Mouse (Mus musculus) spleen, embryonic (tissue): Measurements from ENCODE around the gene Grin2c.

Experiments used
- CTCF ChIA-PET: fragments of 350-600 bp; sonication (Branson Sonifier 250); formaldehyde crosslinking; loops from one replicate; lab custom pipeline; 2022; lab: Charles Lee

Grin2c gene

GRCm38 (mm10) chr11:115267061-115267883 lies at the start of gene Grin2c:
Gene Grin2c, minus strand, starts transcription at chr11:115267243.
- CTCF ChIA-PET = interaction anchor here (0.6 kb wide), 2 partner anchors 83 to 1813 kb away, joined by 5 to 12 read pairs; no protein-coding TSS in a partner anchor

GRCm38 (mm10) chr11:115314249-115314648 lies 47.2 kb upstream of the Grin2c start:
- CTCF ChIA-PET = no interaction called here

- CTCF ChIA-PET = no interaction called here
These were observed 41.7 kb upstream of the Grin2c start for GRCm38 (mm10) chr11:115308781-115309180.

GRCm38 (mm10) chr11:115306863-115307262 lies 39.8 kb upstream of the Grin2c start, which contains the start of gene Otop2:
Gene Otop2, plus strand, starts transcription at chr11:115307163.
- CTCF ChIA-PET = no interaction called here

GRCm38 (mm10) chr11:115303167-115303566 lies 36.1 kb upstream of the Grin2c start:
- CTCF ChIA-PET = no interaction called here

- CTCF ChIA-PET = no interaction called here
These were observed 34.3 kb upstream of the Grin2c start for GRCm38 (mm10) chr11:115301351-115301750.

GRCm38 (mm10) chr11:115300745-115301144 lies 33.7 kb upstream of the Grin2c start:
- CTCF ChIA-PET = no interaction called here

- CTCF ChIA-PET = interaction anchor here (0.7 kb wide), 1 partner anchor 40 kb away, joined by 9 read pairs; no protein-coding TSS in a partner anchor
These were observed 31.1 kb upstream of the Grin2c start for GRCm38 (mm10) chr11:115298160-115298559.

- CTCF ChIA-PET = interaction anchor here (0.7 kb wide), 1 partner anchor 40 kb away, joined by 9 read pairs; no protein-coding TSS in a partner anchor
These were observed 30.3 kb upstream of the Grin2c start, which contains the start of gene Fads6 for GRCm38 (mm10) chr11:115297214-115297826. Gene Fads6, minus strand, starts transcription at chr11:115297663.

GRCm38 (mm10) chr11:115296471-115297210 lies 29.6 kb upstream of the Grin2c start:
- CTCF ChIA-PET = no interaction called here

GRCm38 (mm10) chr11:115295939-115296338 lies 28.9 kb upstream of the Grin2c start:
- CTCF ChIA-PET = no interaction called here

GRCm38 (mm10) chr11:115292631-115293375 lies 25.8 kb upstream of the Grin2c start:
- CTCF ChIA-PET = no interaction called here

- CTCF ChIA-PET = no interaction called here
These were observed 24.5 kb upstream of the Grin2c start for GRCm38 (mm10) chr11:115291503-115291902.

- CTCF ChIA-PET = no interaction called here
These were observed 23.9 kb upstream of the Grin2c start for GRCm38 (mm10) chr11:115290919-115291318.

- CTCF ChIA-PET = no interaction called here
These were observed 23.3 kb upstream of the Grin2c start for GRCm38 (mm10) chr11:115290314-115290713.

- CTCF ChIA-PET = no interaction called here
These were observed 22.8 kb upstream of the Grin2c start for GRCm38 (mm10) chr11:115289885-115290284.

- CTCF ChIA-PET = no interaction called here
These were observed 21.3 kb upstream of the Grin2c start for GRCm38 (mm10) chr11:115288305-115288704.

- CTCF ChIA-PET = no interaction called here
These were observed 20.3 kb upstream of the Grin2c start for GRCm38 (mm10) chr11:115287386-115287785.

- CTCF ChIA-PET = interaction anchor here (0.6 kb wide), 1 partner anchor 67 kb away, joined by 4 read pairs; no protein-coding TSS in a partner anchor
These were observed 19.4 kb upstream of the Grin2c start for GRCm38 (mm10) chr11:115286201-115286993.

- CTCF ChIA-PET = interaction anchor here (0.6 kb wide), 1 partner anchor 16 kb away, joined by 4 read pairs; no protein-coding TSS in a partner anchor
These were observed 18.2 kb upstream of the Grin2c start for GRCm38 (mm10) chr11:115285282-115285681.
